Mouse (Mus musculus) midbrain, embryonic 14.5 days (tissue): ENCODE results near the gene Rgl1. TPM values are rescaled to one million over a fixed set of nuclear protein-coding genes. Genes with fewer than 3 reads are reported as not detected.

Experiments
- ATAC-seq: fragments of 200-750 bp; cut with Nextera tagmentation; 2 replicates; pipeline ENCODE4 v1.8.0; 2017; ENCODE audit warnings: moderate number of reproducible peaks, moderate library complexity; ENCODE audit not compliant: low FRiP score, low TSS enrichment
- DNase-seq: peaks from one replicate; pipeline ENCODE4 v3.0.0-alpha.2; 2015
- H3K27ac ChIP-seq: fragments of 300-500 bp; sonication (generic); replicated peaks from 2 replicates; pipeline ENCODE4 v1.5.1; 2014; ENCODE audit warnings: mild to moderate bottlenecking, low read depth, low read length, moderate library complexity
- H3K27me3 ChIP-seq: fragments of 300-500 bp; sonication (generic); 2 replicates; pipeline ENCODE4 v1.6.1; 2014; ENCODE audit warnings: low read length, control low read depth, mixed read lengths; ENCODE audit not compliant: control insufficient read depth, insufficient read depth
- H3K36me3 ChIP-seq: fragments of 300-500 bp; sonication (generic); 2 replicates; pipeline ENCODE4 v1.6.1; 2014; ENCODE audit warnings: low read length, control low read depth; ENCODE audit not compliant: control insufficient read depth, insufficient read depth
- H3K4me1 ChIP-seq: fragments of 300-500 bp; sonication (generic); 2 replicates; pipeline ENCODE4 v1.6.1; 2014; ENCODE audit warnings: mild to moderate bottlenecking, antibody characterized with exemption, low read length, control low read depth; ENCODE audit not compliant: control insufficient read depth, insufficient read depth
- H3K4me2 ChIP-seq: fragments of 300-500 bp; sonication (generic); 2 replicates; pipeline ENCODE4 v1.6.1; 2014; ENCODE audit warnings: mild to moderate bottlenecking, low read length, moderate library complexity
- H3K4me3 ChIP-seq: fragments of 300-500 bp; sonication (generic); replicated peaks from 2 replicates; pipeline ENCODE4 v1.5.1; 2014; ENCODE audit warnings: low read depth, low read length
- H3K9ac ChIP-seq: fragments of 300-500 bp; sonication (generic); replicated peaks from 2 replicates; pipeline ENCODE4 v1.6.1; 2014; ENCODE audit warnings: mild to moderate bottlenecking, low read length, moderate library complexity
- H3K9me3 ChIP-seq: fragments of 300-500 bp; sonication (generic); 2 replicates; pipeline ENCODE4 v1.6.1; 2016; ENCODE audit warnings: low read length, control low read depth, mixed read lengths; ENCODE audit not compliant: control insufficient read depth
- WGBS: fragments of 180-500 bp; shearing (Covaris S2); extraction: QIAGEN DNeasy Blood & Tissue Kit; methylation state at CpG from one replicate; pipeline ENCODE4 v1.1.7; 2014; 5-methylcytosine and 5-hydroxymethylcytosine counted together
- polyA plus RNA-seq: library from polyadenylated mRNA; unstranded; fragments of >200 nt; fragmentation: Nextera tagmentation; extraction: Ambion mirVana; gene quantifications from 2 replicates; pipeline ENCODE4 v1.2.1, GENCODE M21; 2014

The Rgl1 gene
- polyA plus RNA-seq, 1 experiment from 2014 or later = 16.6 TPM

GRCm38 (mm10) chr1:152713924-152714323, 52.2 kb downstream of the Rgl1 start:
- Histone ChIP-seq H3K27ac (no peak overlapping the region), H3K9me3 (no peaks in the 10 kb centered on the region), H3K36me3 (no peaks in the 10 kb centered on the region), H3K4me2 (no peak overlapping the region), H3K4me3 (no peak overlapping the region), H3K9ac (no peak overlapping the region), H3K27me3 (no peaks in the 10 kb centered on the region), H3K4me1 (no peaks in the 10 kb centered on the region)
- WGBS = 85% methylated on average over 4 of the region's 4 CpGs
- no peak for ATAC-seq
- DNase-seq = no peak

- H3K27ac ChIP-seq = no peak overlapping the region
- H3K4me2 ChIP-seq = no peak overlapping the region
- H3K4me3 ChIP-seq = no peak overlapping the region
- no peak overlapping the region for H3K9ac ChIP-seq
- no peak for DNase-seq
- H3K4me1 ChIP-seq = no peaks in the 10 kb centered on the region
- no peaks in the 10 kb centered on the region for H3K9me3 ChIP-seq
- 89% methylated on average over 4 of the region's 4 CpGs for WGBS
- H3K36me3 ChIP-seq = no peaks in the 10 kb centered on the region
- no peak for ATAC-seq
- H3K27me3 ChIP-seq = no peaks in the 10 kb centered on the region
Measured at GRCm38 (mm10) chr1:152711037-152711436, 55.1 kb downstream of the Rgl1 start.

GRCm38 (mm10) chr1:152707560-152707959, 58.6 kb downstream of the Rgl1 start:
- no peaks in the 10 kb centered on the region for H3K9me3 ChIP-seq
- 97% methylated on average over 2 of the region's 2 CpGs for WGBS
- no peaks in the 10 kb centered on the region for H3K27me3 ChIP-seq
- DNase-seq = no peak
- no peak overlapping the region for H3K27ac ChIP-seq
- no peak overlapping the region for H3K4me2 ChIP-seq
- no peaks in the 10 kb centered on the region for H3K36me3 ChIP-seq
- H3K4me3 ChIP-seq = no peak overlapping the region
- H3K4me1 ChIP-seq = peaks cover 3% of the 10 kb centered on the region; the same call in 1 of the 2 replicates
- H3K9ac ChIP-seq = no peak overlapping the region
- no peak for ATAC-seq

- Histone ChIP-seq H3K27me3 (no peaks in the 10 kb centered on the region), H3K9me3 (no peaks in the 10 kb centered on the region), H3K4me1 (peaks cover 3% of the 10 kb centered on the region; the same call in 1 of the 2 replicates), H3K36me3 (no peaks in the 10 kb centered on the region), H3K4me2 (no peak overlapping the region), H3K4me3 (no peak overlapping the region), H3K27ac (no peak overlapping the region), H3K9ac (no peak overlapping the region)
- DNase-seq = no peak
- 82% methylated on average over 6 of the region's 6 CpGs for WGBS
- no peak for ATAC-seq
Measured at GRCm38 (mm10) chr1:152703941-152704340, 62.2 kb downstream of the Rgl1 start.

- H3K36me3 ChIP-seq = no peaks in the 10 kb centered on the region
- no peak for ATAC-seq
- H3K27me3 ChIP-seq = no peaks in the 10 kb centered on the region
- peaks cover 3% of the 10 kb centered on the region; the same call in 1 of the 2 replicates for H3K4me1 ChIP-seq
- no peak overlapping the region for H3K27ac ChIP-seq
- H3K9me3 ChIP-seq = no peaks in the 10 kb centered on the region
- 24% methylated on average over 6 of the region's 6 CpGs for WGBS
- H3K4me2 ChIP-seq = no peak overlapping the region
- H3K9ac ChIP-seq = no peak overlapping the region
- H3K4me3 ChIP-seq = no peak overlapping the region
- DNase-seq = peak; percentile 26
Measured at GRCm38 (mm10) chr1:152702920-152703319, 63.2 kb downstream of the Rgl1 start.

- no peaks in the 10 kb centered on the region for H3K27me3 ChIP-seq
- no peaks in the 10 kb centered on the region for H3K36me3 ChIP-seq
- H3K4me3 ChIP-seq = no peak overlapping the region
- no peak for ATAC-seq
- no peaks in the 10 kb centered on the region for H3K9me3 ChIP-seq
- H3K27ac ChIP-seq = no peak overlapping the region
- no peak overlapping the region for H3K4me2 ChIP-seq
- WGBS = 91% methylated on average over 5 of the region's 5 CpGs
- H3K4me1 ChIP-seq = peaks cover 3% of the 10 kb centered on the region; the same call in 1 of the 2 replicates
- no peak overlapping the region for H3K9ac ChIP-seq
- DNase-seq = no peak
Measured at GRCm38 (mm10) chr1:152701066-152701465, 65.1 kb downstream of the Rgl1 start.

GRCm38 (mm10) chr1:152697341-152697740, 68.8 kb downstream of the Rgl1 start:
- Histone ChIP-seq H3K4me3 (no peak overlapping the region), H3K27me3 (no peaks in the 10 kb centered on the region), H3K9me3 (no peaks in the 10 kb centered on the region), H3K27ac (no peak overlapping the region), H3K4me1 (no peaks in the 10 kb centered on the region), H3K36me3 (no peaks in the 10 kb centered on the region), H3K9ac (no peak overlapping the region), H3K4me2 (no peak overlapping the region)
- ATAC-seq (no peak), DNase-seq (no peak)
- 90% methylated on average over 3 of the region's 3 CpGs for WGBS

- Histone ChIP-seq H3K9ac (no peak overlapping the region), H3K36me3 (no peaks in the 10 kb centered on the region), H3K4me1 (no peaks in the 10 kb centered on the region), H3K4me2 (no peak overlapping the region), H3K27me3 (no peaks in the 10 kb centered on the region), H3K9me3 (no peaks in the 10 kb centered on the region), H3K27ac (no peak overlapping the region), H3K4me3 (no peak overlapping the region)
- WGBS = 27% methylated on average over 9 of the region's 9 CpGs
- DNase-seq (no peak), ATAC-seq (no peak)
Measured at GRCm38 (mm10) chr1:152695491-152695890, 70.7 kb downstream of the Rgl1 start.

GRCm38 (mm10) chr1:152689968-152690367, 76.2 kb downstream of the Rgl1 start:
- no peak overlapping the region for H3K27ac ChIP-seq
- no peak for ATAC-seq
- DNase-seq = no peak
- no peak overlapping the region for H3K4me3 ChIP-seq
- no peaks in the 10 kb centered on the region for H3K36me3 ChIP-seq
- no peak overlapping the region for H3K9ac ChIP-seq
- no peak overlapping the region for H3K4me2 ChIP-seq
- WGBS = 92% methylated on average over 4 of the region's 4 CpGs
- H3K9me3 ChIP-seq = no peaks in the 10 kb centered on the region
- 0 out of 2 replicates have a peak, but pooled peaks cover 7% of the 10 kb centered on the region for H3K4me1 ChIP-seq
- no peaks in the 10 kb centered on the region for H3K27me3 ChIP-seq
